Mouse (Mus musculus): ENCODE data around the gene Pla2g4a. TPM values are rescaled to one million over a fixed set of nuclear protein-coding genes. Genes with fewer than 3 reads are reported as not detected.
"Not testable (repeated sequence)": the region's sequence is repeated elsewhere in the genome, so short reads cannot be mapped to it uniquely, and the experiment has no call there.

Gene Pla2g4a
- total and polyA plus RNA-seq, 2 experiments from 2014 or later = 0.78 to 1.8 TPM

DNA sequence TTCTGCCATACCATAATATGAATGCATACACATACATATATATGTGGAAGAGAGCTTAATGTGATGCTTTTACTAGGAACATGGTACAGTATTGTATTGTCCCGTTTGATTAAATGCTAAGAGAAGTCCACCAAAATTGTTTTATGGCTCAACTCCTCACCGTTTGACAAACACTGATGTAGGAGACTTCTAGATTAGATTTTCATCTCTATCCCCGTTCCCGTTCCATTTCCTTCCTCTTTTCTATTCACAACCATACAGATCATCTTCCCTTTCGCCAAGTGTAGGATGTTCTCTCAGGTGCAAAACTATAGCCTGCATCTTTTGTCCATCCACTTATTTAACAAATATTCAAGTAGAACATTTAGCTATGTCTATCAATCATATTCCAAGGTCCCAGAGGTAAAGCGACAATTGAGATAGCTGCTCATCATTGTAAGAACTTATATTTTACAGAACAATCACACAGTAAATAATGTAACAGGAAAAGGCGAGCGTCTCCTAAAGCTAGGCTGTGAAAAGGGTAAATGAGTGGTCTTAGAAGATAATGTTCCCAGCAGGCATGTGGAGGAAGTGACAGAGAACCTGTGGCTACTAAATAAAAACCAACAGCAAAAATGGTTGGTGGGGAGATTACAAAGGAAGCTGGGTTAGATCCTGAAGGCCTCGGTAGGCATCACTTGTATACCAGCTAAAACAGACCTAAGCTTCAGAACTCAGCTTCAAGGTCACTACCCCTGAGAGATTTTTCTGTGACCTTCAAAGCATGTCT, 21.6 kb downstream of the Pla2g4a start:
- H3K27ac ChIP-seq = no peak overlapping the region
- H3K9ac ChIP-seq (replicated peaks; ENCODE audit: low read length) = no peak overlapping the region
- DNase-seq (ENCODE audit: low spot score) (no peak), ATAC-seq (no peak)
- H3K4me3 ChIP-seq (ENCODE audit: low read length) = no peak overlapping the region
- no peaks in the 10 kb centered on the region for H3K27me3 ChIP-seq (ENCODE audit: insufficient read depth, low read length)
- H3K36me3 ChIP-seq (ENCODE audit: insufficient read depth, low read length) = no peaks in the 10 kb centered on the region
- H3K9me3 ChIP-seq (ENCODE audit: low read length) = no peaks in the 10 kb centered on the region
- no peak overlapping the region for H3K4me2 ChIP-seq (ENCODE audit: low read depth, low read length)
- 92% methylated on average over 9 of the region's 9 CpGs for WGBS
- no peaks in the 10 kb centered on the region for H3K4me1 ChIP-seq (ENCODE audit: insufficient read depth, low read length)
- no peak for TF ChIP-seq CTCF (IDR thresholded peaks at IDR 0.05; ENCODE audit: low read depth)

DNA sequence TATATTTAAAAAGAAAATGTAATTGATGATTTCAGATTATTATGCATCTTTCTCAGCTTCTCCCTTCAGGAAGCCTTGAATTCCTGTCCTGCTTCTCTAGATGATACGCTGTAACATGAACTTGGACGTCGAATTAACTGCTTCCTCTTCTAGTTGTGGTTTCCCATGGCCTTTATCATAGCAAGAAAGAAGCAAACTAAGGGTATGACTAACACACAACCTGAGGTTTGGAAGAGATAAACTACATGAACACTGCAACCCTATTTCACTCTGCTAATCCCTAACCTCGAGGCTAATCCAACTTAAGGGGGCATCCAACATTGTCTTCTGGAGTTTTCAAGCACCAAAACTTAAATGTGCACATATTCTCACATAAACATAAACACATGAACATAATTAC, 23.3 kb downstream of the Pla2g4a start:
- Histone ChIP-seq H3K4me2 (ENCODE audit: low read depth, low read length) (no peak overlapping the region), H3K9me3 (ENCODE audit: low read length) (no peaks in the 10 kb centered on the region), H3K27me3 (ENCODE audit: insufficient read depth, low read length) (no peaks in the 10 kb centered on the region), H3K36me3 (ENCODE audit: insufficient read depth, low read length) (no peaks in the 10 kb centered on the region), H3K27ac (no peak overlapping the region), H3K4me3 (ENCODE audit: low read length) (no peak overlapping the region), H3K9ac (replicated peaks; ENCODE audit: low read length) (no peak overlapping the region), H3K4me1 (ENCODE audit: insufficient read depth, low read length) (no peaks in the 10 kb centered on the region)
- TF ChIP-seq CTCF (IDR thresholded peaks at IDR 0.05; ENCODE audit: low read depth) = no peak
- ATAC-seq (no peak), DNase-seq (ENCODE audit: low spot score) (no peak)
- 82% methylated on average over 4 of the region's 4 CpGs for WGBS

DNA sequence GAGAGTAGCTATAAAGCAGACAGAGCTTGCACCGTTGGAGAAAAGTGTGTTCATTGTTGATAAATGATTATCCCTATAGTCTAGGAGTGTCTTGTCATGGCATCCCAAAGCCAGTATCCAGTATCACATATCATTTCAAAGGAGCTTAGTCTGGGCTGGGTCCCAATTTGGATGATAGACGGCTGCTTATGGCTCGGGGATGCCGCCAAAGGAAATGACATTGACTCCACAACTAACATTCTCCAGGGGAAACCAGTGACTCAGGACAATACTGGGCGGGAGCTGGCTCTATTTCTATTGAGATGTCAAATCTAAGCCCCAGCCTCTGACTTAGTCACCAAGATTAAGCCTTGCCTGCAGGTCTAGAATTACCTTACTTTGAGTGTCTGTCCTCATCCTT, 31.9 kb downstream of the Pla2g4a start:
- ATAC-seq (no peak), DNase-seq (ENCODE audit: low spot score) (no peak)
- H3K9me3 ChIP-seq (ENCODE audit: low read length) = no peaks in the 10 kb centered on the region
- no peaks in the 10 kb centered on the region for H3K36me3 ChIP-seq (ENCODE audit: insufficient read depth, low read length)
- no peaks in the 10 kb centered on the region for H3K4me1 ChIP-seq (ENCODE audit: insufficient read depth, low read length)
- no peaks in the 10 kb centered on the region for H3K27me3 ChIP-seq (ENCODE audit: insufficient read depth, low read length)
- 79% methylated on average over 5 of the region's 5 CpGs for WGBS
- no peak overlapping the region for H3K27ac ChIP-seq
- no peak for TF ChIP-seq CTCF (IDR thresholded peaks at IDR 0.05; ENCODE audit: low read depth)
- no peak overlapping the region for H3K4me3 ChIP-seq (ENCODE audit: low read length)
- H3K4me2 ChIP-seq (ENCODE audit: low read depth, low read length) = no peak overlapping the region
- no peak overlapping the region for H3K9ac ChIP-seq (replicated peaks; ENCODE audit: low read length)

DNA sequence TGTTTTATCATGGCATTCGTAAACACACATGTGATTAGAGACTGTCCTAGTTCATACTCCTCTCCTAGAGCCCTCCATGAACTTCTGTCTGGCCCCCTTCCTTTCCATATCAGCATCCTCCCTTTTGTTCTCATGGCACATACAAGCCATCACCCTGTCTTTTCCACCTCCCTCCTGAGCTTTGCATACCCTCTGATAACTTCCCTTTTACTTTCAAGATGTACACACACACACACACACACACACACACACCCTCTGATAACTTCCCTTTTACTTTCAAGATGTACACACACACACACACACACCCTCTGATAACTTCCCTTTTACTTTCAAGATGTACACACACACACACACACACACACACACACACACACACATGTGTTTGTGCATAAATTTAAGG, 37.4 kb downstream of the Pla2g4a start:
- not testable (repeated sequence) for H3K9ac ChIP-seq (replicated peaks; ENCODE audit: low read length); H3K4me2 ChIP-seq (ENCODE audit: low read depth, low read length); H3K27ac ChIP-seq; H3K9me3 ChIP-seq (ENCODE audit: low read length); H3K36me3 ChIP-seq (ENCODE audit: insufficient read depth, low read length); H3K27me3 ChIP-seq (ENCODE audit: insufficient read depth, low read length); ATAC-seq; H3K4me1 ChIP-seq (ENCODE audit: insufficient read depth, low read length); H3K4me3 ChIP-seq (ENCODE audit: low read length); DNase-seq (ENCODE audit: low spot score)
- WGBS = 74% methylated on average over 1 of the region's 1 CpGs

DNA sequence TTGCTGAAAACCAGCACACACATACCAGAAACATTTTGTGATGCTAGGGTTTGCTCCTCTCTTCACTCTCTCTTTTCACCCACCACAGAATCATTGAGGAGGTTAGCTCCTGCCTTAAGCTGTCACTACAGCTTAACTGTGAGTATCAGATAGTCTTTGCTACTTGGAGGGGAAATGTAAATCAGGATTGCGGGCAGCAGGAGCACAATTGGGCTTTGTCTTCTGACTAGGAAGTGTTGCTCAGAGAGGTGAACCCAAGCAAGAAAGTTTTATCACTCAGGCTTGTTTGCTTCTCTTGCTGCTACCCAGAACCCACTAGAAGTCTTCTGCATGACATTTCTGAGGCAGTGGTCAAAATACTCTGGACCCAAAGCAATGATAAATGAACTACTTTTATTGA, 38.9 kb downstream of the Pla2g4a start:
- Histone ChIP-seq H3K9ac (replicated peaks; ENCODE audit: low read length) (no peak overlapping the region), H3K9me3 (ENCODE audit: low read length) (no peaks in the 10 kb centered on the region), H3K27ac (no peak overlapping the region), H3K4me2 (ENCODE audit: low read depth, low read length) (no peak overlapping the region), H3K4me3 (ENCODE audit: low read length) (no peak overlapping the region), H3K4me1 (ENCODE audit: insufficient read depth, low read length) (no peaks in the 10 kb centered on the region), H3K27me3 (ENCODE audit: insufficient read depth, low read length) (no peaks in the 10 kb centered on the region), H3K36me3 (ENCODE audit: insufficient read depth, low read length) (no peaks in the 10 kb centered on the region)
- TF ChIP-seq CTCF (IDR thresholded peaks at IDR 0.05; ENCODE audit: low read depth) = no peak
- DNase-seq (ENCODE audit: low spot score) = no peak
- ATAC-seq = no peak
- WGBS = 30% methylated on average over 1 of the region's 1 CpGs

DNA sequence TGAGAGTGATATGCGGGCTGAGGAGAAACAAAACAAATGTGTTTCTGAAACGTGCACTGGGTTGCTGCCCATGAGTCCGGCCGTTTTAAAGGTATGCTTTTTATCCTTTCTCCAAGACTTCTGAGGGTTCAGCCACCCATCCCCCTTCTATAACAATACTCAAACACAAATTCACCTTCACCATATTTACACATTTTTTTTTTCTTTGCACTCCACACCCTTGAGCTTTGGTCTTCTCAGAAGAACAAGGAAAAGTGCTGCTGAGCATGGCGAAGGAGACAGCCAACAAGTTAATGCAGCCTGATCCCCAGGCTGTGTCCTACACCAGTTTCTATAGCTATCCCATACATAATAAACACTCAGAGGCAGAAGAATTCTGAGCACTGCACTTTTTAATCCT, 39.8 kb downstream of the Pla2g4a start:
- no peak for DNase-seq (ENCODE audit: low spot score)
- Histone ChIP-seq H3K4me1 (ENCODE audit: insufficient read depth, low read length) (no peaks in the 10 kb centered on the region), H3K27ac (no peak overlapping the region), H3K27me3 (ENCODE audit: insufficient read depth, low read length) (no peaks in the 10 kb centered on the region), H3K9ac (replicated peaks; ENCODE audit: low read length) (no peak overlapping the region), H3K4me2 (ENCODE audit: low read depth, low read length) (no peak overlapping the region), H3K36me3 (ENCODE audit: insufficient read depth, low read length) (no peaks in the 10 kb centered on the region), H3K9me3 (ENCODE audit: low read length) (no peaks in the 10 kb centered on the region), H3K4me3 (ENCODE audit: low read length) (no peak overlapping the region)
- no peak for TF ChIP-seq CTCF (IDR thresholded peaks at IDR 0.05; ENCODE audit: low read depth)
- 88% methylated on average over 5 of the region's 5 CpGs for WGBS
- ATAC-seq = no peak

- H3K9ac ChIP-seq (replicated peaks; ENCODE audit: low read length) = no peak overlapping the region
- H3K4me2 ChIP-seq (ENCODE audit: low read depth, low read length) = no peak overlapping the region
- no peaks in the 10 kb centered on the region for H3K4me1 ChIP-seq (ENCODE audit: insufficient read depth, low read length)
- DNase-seq (ENCODE audit: low spot score) = no peak
- no peak overlapping the region for H3K27ac ChIP-seq
- WGBS = 62% methylated on average over 7 of the region's 7 CpGs
- TF ChIP-seq CTCF (IDR thresholded peaks at IDR 0.05; ENCODE audit: low read depth) = no peak
- no peaks in the 10 kb centered on the region for H3K27me3 ChIP-seq (ENCODE audit: insufficient read depth, low read length)
- ATAC-seq = no peak
- no peak overlapping the region for H3K4me3 ChIP-seq (ENCODE audit: low read length)
- H3K9me3 ChIP-seq (ENCODE audit: low read length) = no peaks in the 10 kb centered on the region
- no peaks in the 10 kb centered on the region for H3K36me3 ChIP-seq (ENCODE audit: insufficient read depth, low read length)
Observed at GRCm38 (mm10) chr1:149919301-149919700, 41.8 kb downstream of the Pla2g4a start.
